ENCODE assay signal across 8 mouse cellular contexts in genomic region chr5:74051394-74052170, GRCm38 (mm10). TPM values are rescaled to one million over a fixed set of nuclear protein-coding genes. Genes with fewer than 3 reads are reported as not detected.
A peak's percentile ranks its signal among the peaks of the same experiment; 100 is the strongest.
DNase-seq lines count a peak whose midpoint lies in the region; ATAC-seq lines count a peak whose summit lies in the region.

No protein-coding gene starts in this region.

- ATAC-seq in kidney, embryonic 15.5 days (replicated peaks; ENCODE audit: low FRiP score), result no peak
- 0 out of 2 replicates have a peak, but pooled peaks have one; percentile 61 for ATAC-seq in neural tube, embryonic 13.5 days (ENCODE audit: low read depth)
- ATAC-seq in midbrain, embryonic 13.5 days, result no peak

- H3K4me1 ChIP-seq in kidney, embryonic 15.5 days, result peaks cover 21% of the 10 kb centered on the region
- H3K4me1 ChIP-seq in neural tube, embryonic 13.5 days (replicated peaks), result peaks cover 28% of the 10 kb centered on the region
- H3K4me1 ChIP-seq in midbrain, embryonic 13.5 days (replicated peaks), result 0 out of 2 replicates have a peak, but pooled peaks cover 6% of the 10 kb centered on the region

- 68% methylated on average over 23 of the region's 23 CpGs for WGBS in kidney, embryonic 15.5 days
- 76% methylated on average over 23 of the region's 23 CpGs for WGBS in neural tube, embryonic 13.5 days
- WGBS in midbrain, embryonic 13.5 days, result 94% methylated on average over 23 of the region's 23 CpGs

- no peak overlapping the region for H3K27ac ChIP-seq in kidney, embryonic 15.5 days
- H3K27ac ChIP-seq in neural tube, embryonic 13.5 days (replicated peaks), result peak overlapping the region; percentile 34
- no peak overlapping the region for H3K27ac ChIP-seq in midbrain, embryonic 13.5 days

- H3K36me3 ChIP-seq in kidney, embryonic 15.5 days, result peaks cover 8% of the 10 kb centered on the region; the same call in 1 of the 2 replicates
- no peaks in the 10 kb centered on the region; the same call in 1 of the 2 replicates for H3K36me3 ChIP-seq in neural tube, embryonic 13.5 days
- no peaks in the 10 kb centered on the region for H3K36me3 ChIP-seq in midbrain, embryonic 13.5 days

- H3K4me3 ChIP-seq in kidney, embryonic 15.5 days (replicated peaks), result no peak overlapping the region
- H3K4me3 ChIP-seq in neural tube, embryonic 13.5 days, result no peak overlapping the region
- H3K4me3 ChIP-seq in midbrain, embryonic 13.5 days (replicated peaks), result no peak overlapping the region

- H3K9ac ChIP-seq in kidney, embryonic 15.5 days, result no peak overlapping the region
- no peak overlapping the region for H3K9ac ChIP-seq in neural tube, embryonic 13.5 days
- no peak overlapping the region for H3K9ac ChIP-seq in midbrain, embryonic 13.5 days (replicated peaks)

- no peak overlapping the region for H3K4me2 ChIP-seq in kidney, embryonic 15.5 days
- H3K4me2 ChIP-seq in neural tube, embryonic 13.5 days, result no peak overlapping the region
- no peak overlapping the region for H3K4me2 ChIP-seq in midbrain, embryonic 13.5 days (replicated peaks)

- DNase-seq in kidney, adult 18-20 months, result peak; percentile 64
- DNase-seq in adipocyte (ENCODE audit: low spot score) (peak; percentile 43), MN1 (ENCODE audit: low spot score) (no peak)
- peak; percentile 79 to 83 for DNase-seq in cerebellum, postnatal 14 days
- peak; percentile 74 for DNase-seq in heart, postnatal 4 days

- H3K9me3 ChIP-seq in kidney, embryonic 15.5 days (replicated peaks), result no peaks in the 10 kb centered on the region
- H3K9me3 ChIP-seq in neural tube, embryonic 13.5 days, result no peaks in the 10 kb centered on the region
- H3K9me3 ChIP-seq in midbrain, embryonic 13.5 days, result no peaks in the 10 kb centered on the region

- no peaks in the 10 kb centered on the region for H3K27me3 ChIP-seq in kidney, embryonic 15.5 days
- H3K27me3 ChIP-seq in neural tube, embryonic 13.5 days, result no peaks in the 10 kb centered on the region
- no peaks in the 10 kb centered on the region for H3K27me3 ChIP-seq in midbrain, embryonic 13.5 days

RNA-seq across cellular contexts. Expression of gene Usp46, which starts 16.6 kb away (rescaled TPM):
- 28.4 and 29.4 TPM in 2 replicates for polyA plus RNA-seq in kidney, embryonic 15.5 days (2015; fragmentation: Nextera tagmentation; extraction: Ambion mirVana)
- total RNA-seq in heart, postnatal 4 days (2021), result 10 to 100 TPM; 60.5 to 66.8 TPM
- 26.5 and 30.9 TPM in 2 replicates for polyA plus RNA-seq in neural tube, embryonic 13.5 days (2015; fragmentation: Nextera tagmentation; extraction: Ambion mirVana)
- 23.9 and 25.2 TPM in 2 replicates for polyA plus RNA-seq in midbrain, embryonic 13.5 days (2015; fragmentation: Nextera tagmentation; extraction: Ambion mirVana)
